Mouse (Mus musculus) heart, embryonic 16.5 days (tissue): ENCODE results near the gene Clhc1. TPM values are rescaled to one million over a fixed set of nuclear protein-coding genes. Genes with fewer than 3 reads are reported as not detected.
A peak's percentile ranks its signal among the peaks of the same experiment; 100 is the strongest.
"Not testable (repeated sequence)": the region's sequence is repeated elsewhere in the genome, so short reads cannot be mapped to it uniquely, and the experiment has no call there.

ENCODE experiments used
- ATAC-seq: fragments of 200-750 bp; cut with Nextera tagmentation; replicated peaks from 2 replicates; pipeline ENCODE4 v1.8.0; 2017; ENCODE audit warnings: moderate number of reproducible peaks; ENCODE audit not compliant: insufficient read depth, low FRiP score; ENCODE audit errors: extremely low read depth
- H3K27ac ChIP-seq: fragments of 300-500 bp; sonication (generic); 2 replicates; pipeline ENCODE4 v1.5.1; 2014; ENCODE audit warnings: mild to moderate bottlenecking, low read length, control low read depth, moderate library complexity
- H3K27me3 ChIP-seq: fragments of 300-500 bp; sonication (generic); 2 replicates; pipeline ENCODE4 v1.6.1; 2014; ENCODE audit warnings: low read length, mixed read lengths; ENCODE audit not compliant: control insufficient read depth, insufficient read depth
- H3K36me3 ChIP-seq: fragments of 300-500 bp; sonication (generic); 2 replicates; pipeline ENCODE4 v1.6.1; 2014; ENCODE audit not compliant: control insufficient read depth, insufficient read depth
- H3K4me1 ChIP-seq: fragments of 300-500 bp; sonication (generic); 2 replicates; pipeline ENCODE4 v1.6.1; 2014; ENCODE audit warnings: low read length, mixed read lengths; ENCODE audit not compliant: control insufficient read depth, insufficient read depth
- H3K4me2 ChIP-seq: fragments of 300-500 bp; sonication (generic); 2 replicates; pipeline ENCODE4 v1.6.1; 2014; ENCODE audit warnings: low read depth, mild to moderate bottlenecking, control low read depth, low read length
- H3K4me3 ChIP-seq: fragments of 300-500 bp; sonication (generic); 2 replicates; pipeline ENCODE4 v1.5.1; 2014; ENCODE audit warnings: mild to moderate bottlenecking, control low read depth, low read length
- H3K9ac ChIP-seq: fragments of 300-500 bp; sonication (generic); 2 replicates; pipeline ENCODE4 v1.6.1; 2014; ENCODE audit warnings: low read length, control low read depth
- H3K9me3 ChIP-seq: fragments of 300-500 bp; sonication (generic); replicated peaks from 2 replicates; pipeline ENCODE4 v1.6.1; 2016; ENCODE audit warnings: low read length; ENCODE audit not compliant: control insufficient read depth
- WGBS: fragments of 180-500 bp; shearing (Covaris S2); extraction: QIAGEN DNeasy Blood & Tissue Kit; methylation state at CpG from one replicate; pipeline ENCODE4 v1.1.7; 2014; 5-methylcytosine and 5-hydroxymethylcytosine counted together
- polyA plus RNA-seq: library from polyadenylated mRNA; unstranded; fragments of >200 nt; fragmentation: Nextera tagmentation; extraction: Ambion mirVana; gene quantifications from 2 replicates; pipeline ENCODE4 v1.2.1, GENCODE M21; 2015

Clhc1 gene
- polyA plus RNA-seq, 1 experiment from 2014 or later, result 0.14 TPM

DNA sequence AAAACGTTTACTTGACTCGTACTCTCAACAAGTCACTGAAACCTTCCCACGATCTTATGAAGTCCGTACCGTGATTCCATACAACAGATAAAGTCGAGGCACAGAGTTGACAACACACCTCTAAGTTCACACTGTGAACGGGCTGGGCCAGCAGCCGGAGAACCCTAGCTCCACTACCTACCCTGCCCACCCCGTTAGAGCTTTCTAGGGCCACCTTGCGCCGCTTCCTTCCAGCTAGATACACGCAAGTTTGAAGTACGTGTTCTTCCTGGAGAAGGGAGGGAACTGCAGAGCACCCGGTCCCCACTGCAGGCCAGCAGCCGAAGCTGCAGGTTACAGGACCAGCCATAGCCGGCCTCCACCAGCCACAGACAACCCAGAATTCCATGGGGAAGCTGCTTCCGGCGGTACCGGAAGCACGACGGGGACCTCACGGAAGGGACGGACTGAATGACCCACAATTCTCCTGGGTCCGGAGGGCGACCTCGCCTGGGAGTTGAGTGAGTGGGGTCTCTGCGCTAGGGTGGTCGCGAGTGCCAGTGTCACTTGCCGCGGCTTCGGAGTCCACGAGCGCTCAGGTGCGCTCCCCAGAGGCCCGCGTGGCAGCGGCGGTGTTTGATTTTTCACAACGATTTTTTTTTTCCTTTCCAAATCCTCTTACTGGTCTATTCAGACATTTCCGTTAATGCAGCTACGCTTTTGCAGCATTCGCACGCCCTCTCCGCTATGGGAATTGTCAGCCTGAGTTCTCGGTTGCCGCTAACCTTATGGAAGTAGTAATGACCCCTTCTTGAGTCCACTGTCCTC lies 21.6 kb upstream of the Clhc1 start, which contains the start of gene Mtif2:
Gene Mtif2 (plus strand): TSS at position 421 of the 807 bp plus-strand sequence.
- peak within 1 kb of the TSS; percentile 90 for H3K4me3 ChIP-seq
- H3K4me1 ChIP-seq, result peaks cover 9% of the 10 kb centered on the region
- ATAC-seq, result peak; percentile 96
- peak within 1 kb of the TSS; percentile 70 for H3K4me2 ChIP-seq
- H3K9ac ChIP-seq, result peak within 1 kb of the TSS; percentile 87
- 2% methylated on average over 47 of the region's 47 CpGs for WGBS
- H3K9me3 ChIP-seq, result no peaks in the 10 kb centered on the region
- peaks cover 7% of the 10 kb centered on the region; the same call in 1 of the 2 replicates for H3K36me3 ChIP-seq
- H3K27ac ChIP-seq, result peak within 1 kb of the TSS; percentile 78
- no peaks in the 10 kb centered on the region for H3K27me3 ChIP-seq

DNA sequence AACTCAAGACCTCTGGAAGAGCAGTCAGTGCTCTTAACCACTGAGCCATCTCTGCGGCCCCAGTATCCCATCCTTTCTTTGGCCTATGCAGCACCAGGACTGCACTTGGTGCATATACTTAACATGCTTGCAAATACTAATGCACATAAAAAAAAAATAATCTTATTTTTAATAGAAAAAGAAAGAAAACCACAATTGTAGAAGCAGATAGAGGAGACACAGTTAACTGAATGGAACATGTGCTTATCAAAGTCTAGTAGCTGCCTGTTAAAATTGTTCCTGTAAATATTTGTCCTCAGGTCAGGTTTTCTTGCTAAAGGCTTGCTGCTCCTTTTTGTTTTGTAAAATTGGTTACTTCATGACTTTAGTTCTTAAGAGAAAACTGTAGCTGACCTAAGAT lies 9.5 kb upstream of the Clhc1 start:
- WGBS, result 91% methylated on average over 1 of the region's 1 CpGs
- H3K4me1 ChIP-seq, result no peaks in the 10 kb centered on the region
- peaks cover 49% of the 10 kb centered on the region for H3K36me3 ChIP-seq

GRCm38 (mm10) chr11:29544225-29544945 lies 3.4 kb upstream of the Clhc1 start:
- peaks cover 32% of the 10 kb centered on the region for H3K36me3 ChIP-seq

More for the DNA sequence above, 9.5 kb upstream of the Clhc1 start:
- Histone ChIP-seq H3K9ac (no peak overlapping the region), H3K4me2 (no peak overlapping the region), H3K4me3 (no peak overlapping the region), H3K9me3 (no peaks in the 10 kb centered on the region), H3K27me3 (no peaks in the 10 kb centered on the region), H3K27ac (no peak overlapping the region)
- no peak for ATAC-seq

DNA sequence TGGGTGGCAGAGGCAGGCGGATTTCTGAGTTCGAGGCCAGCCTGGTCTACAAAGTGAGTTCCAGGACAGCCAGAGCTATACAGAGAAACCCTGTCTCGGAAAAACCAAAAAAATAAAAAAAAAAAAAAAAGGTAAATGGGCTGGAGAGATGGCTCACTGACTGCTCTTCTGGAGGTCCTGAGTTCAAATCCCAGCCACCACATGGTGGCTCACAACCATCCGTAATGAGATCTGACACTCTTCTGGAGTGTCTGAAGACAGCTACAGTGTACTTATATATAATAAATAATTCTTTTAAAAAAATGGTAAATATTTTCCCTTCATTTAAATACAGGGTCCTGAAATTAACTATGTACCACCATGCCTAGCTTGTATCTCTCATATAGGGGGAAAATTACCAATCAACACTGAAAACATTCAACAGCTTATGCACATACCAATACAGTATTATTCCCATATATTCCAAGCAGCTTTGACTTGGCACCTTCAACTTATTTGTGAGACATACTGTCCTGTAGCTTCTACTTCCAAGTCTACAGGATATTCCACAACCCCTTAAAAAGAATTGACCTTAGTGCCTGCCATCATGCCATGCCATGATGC lies 2.5 kb upstream of the Clhc1 start:
- H3K9me3 ChIP-seq, H3K9ac ChIP-seq, H3K27ac ChIP-seq, H3K4me2 ChIP-seq, H3K4me3 ChIP-seq, H3K27me3 ChIP-seq, ATAC-seq: not testable (repeated sequence)
- Histone ChIP-seq H3K36me3 (peaks cover 31% of the 10 kb centered on the region), H3K4me1 (peaks cover 12% of the 10 kb centered on the region)
- WGBS, result 89% methylated on average over 4 of the region's 4 CpGs

More at GRCm38 (mm10) chr11:29544225-29544945, 3.4 kb upstream of the Clhc1 start:
- WGBS, result 90% methylated on average over 3 of the region's 3 CpGs
- H3K4me3 ChIP-seq, result no peak overlapping the region
- no peak overlapping the region for H3K27ac ChIP-seq
- no peak for ATAC-seq
- H3K27me3 ChIP-seq, result no peaks in the 10 kb centered on the region
- no peak overlapping the region for H3K4me2 ChIP-seq
- peaks cover 12% of the 10 kb centered on the region for H3K4me1 ChIP-seq
- no peak overlapping the region for H3K9ac ChIP-seq
- no peaks in the 10 kb centered on the region for H3K9me3 ChIP-seq

GRCm38 (mm10) chr11:29546297-29546696 lies 1.5 kb upstream of the Clhc1 start:
- ATAC-seq, H3K27ac ChIP-seq, H3K9ac ChIP-seq, H3K9me3 ChIP-seq, H3K27me3 ChIP-seq: not testable (repeated sequence)
- WGBS, result 85% methylated on average over 2 of the region's 2 CpGs
- Histone ChIP-seq H3K36me3 (peaks cover 26% of the 10 kb centered on the region), H3K4me1 (peaks cover 12% of the 10 kb centered on the region), H3K4me3 (peak overlapping the region; percentile 90; the same call in 1 of the 2 replicates), H3K4me2 (peak overlapping the region; percentile 73)

DNA sequence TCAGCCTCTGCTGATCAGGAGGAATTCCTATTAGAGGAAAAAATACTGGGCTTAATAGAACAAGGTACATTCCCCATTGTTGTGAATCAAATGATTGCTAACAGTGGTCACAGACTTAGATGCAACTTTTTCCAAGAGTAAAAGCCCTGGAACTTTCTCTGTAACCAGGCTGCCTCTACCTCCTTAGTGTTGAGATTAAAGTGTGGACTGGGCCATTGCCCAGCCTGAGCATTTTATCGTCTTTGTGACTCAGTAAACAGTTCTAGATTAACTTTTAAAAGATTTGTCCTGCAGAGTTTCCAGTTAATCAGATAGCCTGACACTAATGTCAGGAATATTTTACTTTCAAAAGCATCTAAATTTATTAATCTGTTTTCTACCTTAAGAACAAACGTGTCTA lies 988 bp upstream of the Clhc1 start:
- Histone ChIP-seq H3K4me2 (peak overlapping the region; percentile 73), H3K36me3 (peaks cover 22% of the 10 kb centered on the region), H3K4me1 (peaks cover 12% of the 10 kb centered on the region), H3K9me3 (no peaks in the 10 kb centered on the region), H3K4me3 (peak overlapping the region; percentile 90), H3K27ac (no peak overlapping the region), H3K9ac (peak overlapping the region; percentile 93), H3K27me3 (no peaks in the 10 kb centered on the region)
- 11% methylated on average over 2 of the region's 2 CpGs for WGBS
- no peak for ATAC-seq

- Histone ChIP-seq H3K9me3 (no peaks in the 10 kb centered on the region), H3K4me3 (peak overlapping the region; percentile 90), H3K4me2 (peak overlapping the region; percentile 73), H3K27me3 (no peaks in the 10 kb centered on the region), H3K4me1 (peaks cover 12% of the 10 kb centered on the region), H3K36me3 (peaks cover 20% of the 10 kb centered on the region), H3K9ac (peak overlapping the region; percentile 93), H3K27ac (peak overlapping the region; percentile 87)
- peak; percentile 7; the same call in 1 of the 2 replicates for ATAC-seq
- WGBS, result under 1% methylated on average over 27 of the region's 27 CpGs
Observed at GRCm38 (mm10) chr11:29547249-29547751, 450 bp upstream of the Clhc1 start.

- WGBS, result 22% methylated on average over 23 of the region's 23 CpGs
Observed at GRCm38 (mm10) chr11:29548504-29549424, 1.0 kb downstream of the Clhc1 start.

More at GRCm38 (mm10) chr11:29548504-29549424, 1.0 kb downstream of the Clhc1 start:
- no peaks in the 10 kb centered on the region for H3K9me3 ChIP-seq
- H3K4me2 ChIP-seq, result peak overlapping the region; percentile 86
- no peak for ATAC-seq
- no peaks in the 10 kb centered on the region for H3K27me3 ChIP-seq
- H3K36me3 ChIP-seq, result peaks cover 20% of the 10 kb centered on the region
- H3K27ac ChIP-seq, result peak overlapping the region; percentile 87
- peak overlapping the region; percentile 90 for H3K4me3 ChIP-seq
- peak overlapping the region; percentile 93 for H3K9ac ChIP-seq
- H3K4me1 ChIP-seq, result peaks cover 12% of the 10 kb centered on the region
